Mouse (Mus musculus) B cell, adult (primary cell): ENCODE data around the gene Tspan13. TPM values are rescaled to one million over a fixed set of nuclear protein-coding genes. Genes with fewer than 3 reads are reported as not detected.

Source experiments
- total RNA-seq: library from RNA; stranded (reverse); gene quantifications from 4 replicates; pipeline ENCODE4 v1.2.4, GENCODE M21; 2023; ENCODE audit not compliant: inconsistent age

Tspan13 gene
- total RNA-seq = 148 to 157 TPM (median 154 TPM) in 4 replicates

DNA sequence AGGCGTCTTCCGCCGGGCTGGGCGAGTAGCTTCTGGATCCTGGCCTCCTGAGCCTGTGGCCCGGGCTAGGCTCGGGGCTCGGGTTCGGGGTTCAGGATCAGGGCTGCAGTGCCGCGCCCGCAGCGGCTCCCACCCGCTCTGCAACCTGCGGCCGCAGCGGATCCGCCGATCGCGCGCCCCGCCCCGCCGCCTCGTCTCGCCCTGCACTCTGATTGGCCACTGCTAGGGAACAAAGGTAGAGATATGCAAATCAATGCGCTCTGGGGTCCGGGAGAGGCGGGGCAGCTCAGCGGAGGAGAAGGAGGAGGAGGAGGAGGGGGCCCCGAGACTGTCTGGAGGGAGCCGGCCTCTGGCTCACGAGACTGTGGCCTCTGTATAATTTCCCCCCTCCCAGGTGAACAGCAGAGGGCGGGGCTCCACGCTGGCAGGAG, at the start of gene Tspan13:
Tspan13 (minus strand) TSS at position 153 of the 431 bp plus-strand sequence.

DNA sequence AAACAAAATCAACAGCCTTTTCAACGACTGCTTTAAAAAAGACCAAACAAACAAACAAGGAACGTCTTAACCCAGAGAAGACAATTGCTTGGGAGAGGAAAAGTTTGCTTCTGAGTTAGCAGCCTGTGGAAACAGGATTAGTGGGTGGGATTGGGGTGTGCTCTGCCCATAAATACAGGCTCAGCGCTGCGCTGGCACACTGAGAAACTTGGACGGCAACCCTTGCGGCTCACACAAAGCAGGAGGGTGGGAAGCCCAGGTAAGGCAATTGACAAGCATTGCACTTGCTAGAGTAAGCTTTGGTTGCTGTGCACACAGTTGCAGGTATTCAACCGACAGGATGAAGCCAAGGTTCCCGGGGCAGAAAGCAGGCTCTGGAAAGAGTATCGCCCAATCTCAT, 49.6 kb downstream of the Tspan13 start, which contains the start of gene Agr2:
Agr2 (plus strand) TSS at position 197 of the 400 bp plus-strand sequence.

Other genes with a start within 250 kb of the Tspan13 start
- gene Agr3, start 116.9 kb downstream of the Tspan13 start, total RNA-seq = not detected in 4 replicates
- not detected in 4 replicates for gene Agr2, start 49.6 kb downstream of the Tspan13 start, total RNA-seq
- gene Ankmy2, start 114.6 kb upstream of the Tspan13 start, total RNA-seq = 23.5 to 26.4 TPM (median 24.2 TPM) in 4 replicates
- 99.9 to 107 TPM (median 102 TPM) in 4 replicates for gene Bzw2, start 115.6 kb upstream of the Tspan13 start, total RNA-seq
- not detected in 4 replicates for gene Lrrc72, start 210.9 kb upstream of the Tspan13 start, total RNA-seq